Mouse (Mus musculus) megakaryocyte, adult 5-6 weeks (primary cell): ENCODE measurements around the gene Ntrk2. TPM values are rescaled to one million over a fixed set of nuclear protein-coding genes. Genes with fewer than 3 reads are reported as not detected.
"Not testable (repeated sequence)": the region's sequence is repeated elsewhere in the genome, so short reads cannot be mapped to it uniquely, and the experiment has no call there.

ENCODE experiments used
- ATAC-seq: 2 replicates; pipeline ENCODE4 v1.8.0; 2016; ENCODE audit warnings: mild to moderate bottlenecking, inconsistent platforms; ENCODE audit not compliant: poor library complexity, severe bottlenecking
- total RNA-seq, 2 experiments: library from RNA; stranded (forward) in 1 of 2; stranded (reverse) in 1 of 2; fragments of 153-499, 151-499 nt in 1 of 2; fragments of 221-1000, 200-1000 nt in 1 of 2; gene quantifications; 2 replicates each; pipeline versions ENCODE4 v1.2.3 to v1.2.4; 2015 to 2017

Ntrk2 gene
- total RNA-seq, 2 experiments from 2014 or later, result not detected

- ATAC-seq, result no peak
Observed at GRCm38 (mm10) chr13:59027436-59027835, 221.1 kb downstream of the Ntrk2 start.

- ATAC-seq, result no peak
Observed at GRCm38 (mm10) chr13:59028546-59028945, 222.2 kb downstream of the Ntrk2 start.

GRCm38 (mm10) chr13:59030574-59030973 is 224.2 kb downstream of the Ntrk2 start:
- ATAC-seq, result no peak

GRCm38 (mm10) chr13:59040156-59040915 is 234.0 kb downstream of the Ntrk2 start:
- no peak for ATAC-seq

- ATAC-seq, result no peak
Observed at GRCm38 (mm10) chr13:59041013-59041764, 234.8 kb downstream of the Ntrk2 start.

- ATAC-seq, result no peak
Observed at GRCm38 (mm10) chr13:59052188-59052587, 245.8 kb downstream of the Ntrk2 start.

- ATAC-seq, result not testable (repeated sequence)
Observed at GRCm38 (mm10) chr13:59054331-59054730, 248.0 kb downstream of the Ntrk2 start.

GRCm38 (mm10) chr13:59056859-59057258 is 250.5 kb downstream of the Ntrk2 start:
- no peak for ATAC-seq

- no peak for ATAC-seq
Observed at GRCm38 (mm10) chr13:59057886-59058285, 251.5 kb downstream of the Ntrk2 start.

- ATAC-seq, result no peak
Observed at GRCm38 (mm10) chr13:59059118-59059517, 252.7 kb downstream of the Ntrk2 start.

GRCm38 (mm10) chr13:59065677-59066076 is 259.3 kb downstream of the Ntrk2 start:
- ATAC-seq, result no peak

- peak; percentile 82 for ATAC-seq
Observed at GRCm38 (mm10) chr13:59073635-59074256, 267.4 kb downstream of the Ntrk2 start.

- no peak for ATAC-seq
Observed at GRCm38 (mm10) chr13:59076489-59076888, 270.1 kb downstream of the Ntrk2 start.

GRCm38 (mm10) chr13:59079761-59080461 is 273.5 kb downstream of the Ntrk2 start:
- ATAC-seq, result no peak

GRCm38 (mm10) chr13:59080468-59080867 is 274.1 kb downstream of the Ntrk2 start:
- no peak for ATAC-seq

- no peak for ATAC-seq
Observed at GRCm38 (mm10) chr13:59089016-59089415, 282.6 kb downstream of the Ntrk2 start.

- ATAC-seq, result no peak
Observed at GRCm38 (mm10) chr13:59091138-59091971, 285.0 kb downstream of the Ntrk2 start.

- no peak for ATAC-seq
Observed at GRCm38 (mm10) chr13:59092045-59092857, 285.9 kb downstream of the Ntrk2 start.

- no peak for ATAC-seq
Observed at GRCm38 (mm10) chr13:59092858-59093154, 286.4 kb downstream of the Ntrk2 start.
